Mouse (Mus musculus) kidney, postnatal 4 days (tissue): ENCODE measurements around the gene Atp5b.
A peak's percentile ranks its signal among the peaks of the same experiment; 100 is the strongest.
"Not testable (repeated sequence)": the region's sequence is repeated elsewhere in the genome, so short reads cannot be mapped to it uniquely, and the experiment has no call there.

Experiments
- DNase-seq, 2 experiments: peaks; one replicate each; pipeline ENCODE4 v3.0.0; 2021; ENCODE audit warnings: mixed read lengths in 2 of 2

The Atp5b gene

DNA sequence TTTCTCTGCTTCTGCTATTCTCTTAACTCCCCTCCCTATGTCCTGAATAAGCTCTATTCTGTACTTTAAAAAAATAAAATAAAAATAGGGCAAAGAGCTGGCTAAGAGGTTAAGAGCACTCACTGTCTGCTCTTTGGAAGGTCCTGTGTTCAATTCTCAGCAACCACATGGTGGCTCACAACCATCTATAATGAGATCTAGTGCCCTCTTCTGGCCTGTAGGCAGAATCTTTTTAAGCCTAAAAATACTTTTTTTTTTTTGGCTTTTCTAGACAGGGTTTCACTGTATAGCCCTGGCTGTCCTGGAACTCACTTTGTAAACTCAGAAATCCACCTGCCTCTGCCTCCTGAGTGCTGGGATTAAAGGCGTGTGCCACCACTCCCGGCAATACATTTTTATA lies 12.6 kb upstream of the Atp5b start:
- DNase-seq, result not testable (repeated sequence)

DNA sequence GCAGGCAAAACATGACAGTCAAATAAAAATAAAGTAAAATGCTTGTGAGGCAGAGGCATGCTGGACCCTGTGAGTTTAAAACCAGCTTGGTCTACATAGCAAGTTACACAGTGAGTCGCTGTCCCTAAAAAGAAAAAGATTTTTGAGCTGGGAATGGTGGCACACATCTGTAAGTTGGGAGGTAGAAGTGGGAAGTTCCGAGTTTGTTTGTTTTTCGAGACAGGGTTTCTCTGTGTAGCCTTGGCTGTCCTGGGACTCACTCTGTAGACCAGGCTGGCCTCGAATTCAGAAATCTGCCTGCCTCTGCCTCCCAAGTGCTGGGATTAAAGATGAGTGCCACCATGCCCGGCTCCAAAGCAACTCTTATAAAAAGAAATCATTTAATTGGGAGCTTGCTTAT lies 4.8 kb upstream of the Atp5b start:
- DNase-seq, result not testable (repeated sequence)

DNA sequence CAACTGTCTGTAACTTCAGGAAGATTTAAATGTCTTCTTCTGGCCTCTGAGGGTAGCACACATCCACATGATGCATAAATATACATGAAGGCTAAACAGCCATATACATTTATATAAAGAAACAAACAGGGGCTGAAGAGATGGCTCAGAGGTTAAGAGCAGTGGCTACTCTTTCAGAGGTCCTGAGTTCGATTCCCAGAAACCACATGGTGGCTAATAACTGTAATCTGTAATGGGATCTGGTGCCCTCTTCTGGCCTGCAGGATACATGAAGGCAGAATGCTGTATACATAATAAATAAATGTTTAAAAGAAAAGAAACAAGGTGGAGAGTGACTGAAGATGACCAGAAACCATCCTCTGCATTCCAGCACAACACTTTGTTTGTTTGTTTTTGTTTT lies 2.6 kb upstream of the Atp5b start:
- DNase-seq, result peak in 1 of 2 experiments; percentile 38

DNA sequence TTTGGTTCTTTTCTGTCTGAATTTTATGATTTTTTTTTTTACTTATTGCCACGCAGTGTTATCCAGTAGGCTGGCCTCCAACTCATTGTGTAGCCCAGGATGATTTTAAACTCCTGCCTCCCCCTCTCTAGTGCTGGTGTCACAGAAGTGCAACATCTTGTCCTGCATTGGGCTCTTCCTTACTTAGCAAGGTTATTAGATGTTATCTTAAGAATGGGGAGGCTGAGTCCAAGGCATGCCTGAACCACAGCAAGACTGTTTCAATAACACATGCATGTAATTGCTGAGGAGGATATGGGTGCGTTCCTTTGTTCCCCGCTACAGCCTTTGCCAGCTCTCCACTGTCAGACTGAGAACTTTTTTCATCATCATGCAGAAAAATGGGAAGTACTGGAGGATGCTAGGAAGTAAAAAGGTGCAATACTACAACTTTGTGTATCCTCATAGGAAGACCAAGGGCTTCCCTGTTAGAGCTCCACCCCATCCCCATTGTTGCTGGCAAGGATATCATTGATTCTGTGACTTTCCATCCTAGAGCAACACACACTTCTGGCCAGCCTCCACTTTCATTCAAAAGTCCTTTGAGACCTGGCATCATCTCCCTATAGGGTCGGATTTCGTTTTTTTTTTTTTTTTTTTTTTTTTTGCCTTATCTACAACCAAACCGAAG lies 1.1 kb upstream of the Atp5b start:
- no peak for DNase-seq

GRCm38 (mm10) chr10:128082477-128082808 lies 630 bp upstream of the Atp5b start:
- DNase-seq, result no peak

- no peak for DNase-seq
These were observed 615 bp downstream of the Atp5b start for GRCm38 (mm10) chr10:128083688-128084087.

DNA sequence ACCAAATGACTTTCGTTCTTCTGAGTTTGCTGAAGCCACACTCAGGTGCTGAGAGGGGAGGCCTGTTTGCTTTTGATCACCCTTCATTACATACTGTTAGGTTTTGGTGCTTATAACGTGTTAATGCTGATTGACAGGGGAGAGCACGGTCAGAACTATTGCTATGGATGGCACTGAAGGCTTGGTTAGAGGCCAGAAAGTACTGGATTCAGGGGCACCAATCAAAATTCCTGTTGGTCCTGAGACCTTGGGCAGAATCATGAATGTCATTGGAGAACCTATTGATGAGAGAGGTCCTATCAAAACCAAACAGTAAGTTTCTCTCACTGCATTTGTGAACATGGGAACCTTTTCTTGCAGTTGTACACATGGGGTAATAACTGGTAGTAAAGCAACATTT lies 1.1 kb downstream of the Atp5b start:
- no peak for DNase-seq

DNA sequence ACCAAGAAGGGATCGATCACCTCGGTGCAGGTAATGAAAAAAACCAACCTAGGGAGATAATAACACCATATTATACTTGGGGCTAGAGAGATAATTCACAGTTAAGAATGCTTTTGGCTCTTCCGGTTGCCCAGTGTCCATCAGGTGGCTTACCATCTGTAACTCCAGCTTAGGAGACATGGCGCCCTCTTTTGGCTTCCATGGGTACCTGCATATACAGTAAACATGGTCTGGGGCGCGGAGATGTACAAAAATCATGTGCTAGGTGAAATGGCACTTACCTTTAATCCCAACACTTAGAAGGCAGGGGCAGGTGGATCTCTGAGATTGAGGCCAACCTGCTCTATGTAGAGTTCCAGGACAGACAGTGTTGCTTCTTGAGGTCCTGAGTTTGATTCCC lies 3.3 kb downstream of the Atp5b start:
- peak; percentile 41 to 61 for DNase-seq

DNA sequence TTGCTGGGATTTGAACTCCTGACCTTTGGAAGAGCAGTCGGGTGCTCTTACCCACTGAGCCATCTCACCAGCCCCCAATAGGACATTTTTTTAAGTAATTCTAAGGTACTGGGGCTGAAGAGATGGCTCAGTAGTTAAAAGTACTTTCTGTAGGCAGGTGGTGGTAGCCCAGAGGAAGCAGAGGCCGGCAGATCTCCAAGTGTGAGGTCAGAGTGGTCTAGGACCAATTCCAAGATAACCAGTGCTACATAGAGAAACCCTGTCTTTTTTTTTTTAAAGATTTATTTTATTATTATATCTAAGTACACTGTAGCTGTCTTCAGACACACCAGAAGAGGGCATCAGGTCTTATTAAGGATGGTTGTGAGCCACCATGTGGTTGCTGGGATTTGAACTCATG lies 4.1 kb downstream of the Atp5b start:
- DNase-seq, result not testable (repeated sequence)

DNA sequence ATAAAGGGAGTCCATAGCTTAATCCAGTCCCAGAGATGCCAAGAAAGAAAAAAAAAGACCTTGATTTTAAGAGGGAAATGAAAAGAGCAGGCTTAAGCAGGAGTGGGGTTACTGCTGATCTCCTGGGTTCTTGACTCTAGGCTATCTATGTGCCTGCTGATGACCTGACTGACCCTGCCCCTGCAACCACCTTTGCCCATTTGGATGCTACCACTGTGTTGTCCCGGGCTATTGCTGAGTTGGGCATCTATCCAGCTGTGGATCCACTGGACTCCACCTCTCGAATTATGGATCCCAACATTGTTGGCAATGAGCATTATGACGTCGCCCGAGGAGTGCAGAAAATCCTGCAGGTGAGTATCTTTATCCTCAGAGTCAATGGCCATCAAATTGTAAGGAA lies 5.1 kb downstream of the Atp5b start:
- no peak for DNase-seq

DNA sequence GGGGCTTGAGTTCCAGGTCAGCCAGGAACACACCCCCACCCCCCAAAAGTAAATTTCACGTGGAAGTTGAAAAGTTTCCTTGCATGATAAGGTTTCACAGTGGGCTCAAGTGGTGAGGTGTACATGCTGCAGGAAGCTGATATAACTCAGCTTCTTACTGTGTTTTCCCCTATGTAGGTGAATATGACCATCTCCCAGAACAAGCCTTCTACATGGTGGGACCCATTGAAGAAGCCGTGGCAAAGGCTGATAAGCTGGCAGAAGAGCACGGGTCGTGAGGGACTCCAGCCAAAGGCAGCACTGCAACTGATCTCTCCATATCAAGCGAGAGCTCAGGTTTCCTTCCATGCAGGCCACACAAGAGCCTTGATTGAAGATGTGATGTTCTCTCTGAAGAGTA lies 6.8 kb downstream of the Atp5b start:
- DNase-seq, result no peak

DNA sequence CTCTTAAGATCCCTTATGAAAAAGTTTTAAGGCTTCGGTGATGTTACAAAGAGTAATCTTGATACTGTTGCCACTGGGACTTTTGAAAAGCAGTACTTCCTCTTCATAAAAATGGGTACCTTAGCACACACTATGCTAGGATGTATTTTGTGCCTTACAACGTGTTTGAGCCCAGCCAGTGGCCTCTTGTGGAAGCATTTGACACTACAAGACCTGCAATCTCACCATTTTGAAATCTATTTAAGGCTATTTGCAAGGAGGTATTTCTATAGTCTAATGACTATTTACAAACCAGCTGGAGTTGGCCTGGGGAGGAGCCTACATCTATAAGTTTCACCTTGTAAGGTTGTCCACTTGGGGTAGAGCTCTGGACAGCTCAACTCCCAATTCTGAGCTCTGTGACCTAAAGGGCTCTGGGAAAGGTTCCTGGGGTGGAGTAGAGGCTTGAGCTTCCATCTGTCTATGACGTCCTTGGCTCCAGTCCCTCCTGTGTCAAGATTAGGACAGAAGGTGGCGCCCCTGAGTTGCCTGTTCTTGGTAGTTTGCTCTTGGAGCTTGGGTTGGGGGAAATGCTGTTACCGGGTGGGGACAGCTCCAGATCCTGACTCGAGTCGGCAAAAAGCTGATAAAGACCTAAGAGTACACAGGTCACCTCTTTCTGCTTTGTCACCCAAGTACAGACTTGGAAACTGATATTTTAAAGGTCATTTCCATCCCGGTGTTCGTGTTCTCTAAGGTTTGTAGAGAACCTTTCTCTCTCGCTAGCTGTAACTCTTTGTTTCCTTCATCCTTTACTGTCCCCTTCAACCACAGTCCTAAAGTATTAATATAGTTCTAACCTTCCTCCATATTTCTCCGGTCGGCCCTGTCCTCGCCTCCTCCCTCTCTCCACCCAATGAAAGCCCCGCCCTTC lies 7.8 kb downstream of the Atp5b start:
- DNase-seq, result peak; percentile 91 to 94

- peak; percentile 69 to 78 for DNase-seq
These were observed 8.8 kb downstream of the Atp5b start, which contains the start of gene Baz2a for GRCm38 (mm10) chr10:128091564-128092505. Baz2a (plus strand) TSS chr10:128091577.

GRCm38 (mm10) chr10:128092506-128093495 lies 9.7 kb downstream of the Atp5b start:
- peak; percentile 90 to 94 for DNase-seq

- DNase-seq, result peak; percentile 29 to 42
These were observed 10.6 kb downstream of the Atp5b start for GRCm38 (mm10) chr10:128093496-128094294.

DNA sequence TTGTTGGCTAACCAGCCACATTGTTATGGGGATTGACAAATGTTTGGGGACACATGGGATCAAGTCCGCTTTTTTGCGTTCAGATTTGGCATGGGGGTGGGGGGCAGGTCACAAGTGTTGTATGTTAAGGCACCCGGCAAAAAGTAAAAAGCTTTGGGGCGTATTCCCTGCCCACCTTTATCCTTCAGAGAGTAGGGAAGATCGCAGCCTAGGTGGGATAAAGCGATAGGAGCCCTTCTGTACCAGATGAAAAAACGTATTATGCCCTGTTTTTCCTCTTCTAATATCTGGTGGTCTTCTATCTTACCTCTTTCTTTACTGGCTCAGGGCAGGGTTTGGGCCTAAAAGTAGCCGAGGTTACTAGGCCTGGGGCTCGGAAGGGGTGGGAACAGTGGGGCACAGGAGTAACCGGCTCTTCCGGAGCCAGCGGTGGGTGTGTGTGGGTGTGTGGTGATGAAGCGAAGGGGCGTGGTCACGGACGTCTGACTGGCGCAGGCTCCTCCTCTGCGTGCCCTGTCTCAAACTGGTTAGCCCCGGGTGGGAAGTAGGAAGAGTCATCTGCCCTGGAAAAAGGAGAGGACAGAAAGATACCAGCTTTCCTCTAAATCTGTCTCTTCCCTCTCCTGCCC lies 11.4 kb downstream of the Atp5b start:
- DNase-seq, result peak; percentile 91 to 95

- no peak for DNase-seq
These were observed 12.0 kb downstream of the Atp5b start for GRCm38 (mm10) chr10:128095003-128095636.

DNA sequence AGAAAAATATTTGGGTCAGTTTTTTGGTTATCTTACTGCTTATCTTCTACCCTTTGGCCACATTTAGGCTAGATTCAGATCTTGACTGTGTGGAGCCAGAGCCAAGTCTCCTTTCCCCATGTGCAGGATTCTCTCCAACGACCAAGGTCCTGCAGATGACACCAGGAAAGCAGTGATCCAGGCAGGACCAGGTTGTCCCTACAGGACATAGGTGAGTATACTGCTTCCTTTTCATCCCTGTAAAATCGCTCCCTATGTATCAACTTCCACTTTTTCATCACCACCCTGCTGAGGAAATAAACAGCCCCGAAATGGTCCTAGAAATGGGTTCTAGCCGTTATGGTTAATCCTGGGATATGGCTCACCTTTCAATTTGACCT lies 13.2 kb downstream of the Atp5b start:
- DNase-seq, result no peak

DNA sequence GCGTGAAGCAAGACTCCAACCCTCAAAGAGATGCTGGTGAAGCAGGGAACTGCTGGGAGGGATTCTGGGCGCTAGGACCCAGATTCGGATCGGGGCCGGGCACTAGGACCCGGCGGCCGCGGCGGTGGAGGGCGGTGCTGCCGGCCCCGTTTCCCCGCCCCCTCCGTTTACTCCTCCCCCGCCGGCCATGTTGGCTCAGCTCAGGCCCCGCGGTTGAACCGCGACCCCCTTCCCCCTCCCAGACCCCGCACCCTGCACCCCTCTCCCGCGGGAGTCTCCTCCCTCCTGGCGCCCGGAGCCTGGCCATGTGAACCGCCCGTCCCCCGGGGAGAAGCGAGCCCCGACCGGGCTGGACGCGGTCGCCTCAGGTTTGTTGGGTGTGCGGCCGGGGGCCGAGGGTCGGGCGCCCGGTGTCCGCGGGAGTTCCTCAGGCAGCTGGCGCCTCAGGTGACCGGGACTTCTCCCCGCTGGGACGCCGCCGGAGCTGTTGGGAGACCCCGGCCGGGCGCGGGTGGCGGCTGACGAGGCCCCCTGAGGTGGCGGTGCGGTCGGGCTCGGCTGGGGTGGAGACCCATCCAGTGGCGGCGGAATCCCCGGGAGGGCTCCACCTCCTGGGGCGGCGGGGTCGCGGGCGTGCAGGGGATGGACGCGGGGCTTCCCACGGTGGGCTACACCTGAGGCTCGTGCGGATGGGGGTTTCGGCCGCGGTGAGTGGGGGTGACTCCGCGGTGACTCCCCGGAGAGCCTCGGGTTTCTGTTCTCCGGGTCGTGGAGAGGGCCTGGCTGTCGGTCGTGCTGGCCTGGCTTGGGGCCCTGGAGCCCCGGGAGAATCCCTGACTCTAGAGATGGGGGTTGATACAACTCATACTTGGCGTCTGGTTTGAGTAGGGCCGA lies 13.9 kb downstream of the Atp5b start:
- DNase-seq, result peak; percentile 92 to 95
